Mouse (Mus musculus) CH12.LX (cell line): ENCODE results near the gene Zfp445. TPM values are rescaled to one million over a fixed set of nuclear protein-coding genes. Genes with fewer than 3 reads are reported as not detected.

ENCODE experiments used
- DNase-seq: peaks from one replicate; pipeline ENCODE4 v3.0.0-alpha.2; 2013; ENCODE audit errors: extremely low read depth
- H3K27ac ChIP-seq: 2 replicates; pipeline ENCODE4 v1.5.1; 2012; ENCODE audit warnings: low read depth, mild to moderate bottlenecking, control low read depth, moderate library complexity; ENCODE audit not compliant: insufficient read depth
- H3K27me3 ChIP-seq: replicated peaks from 2 replicates; pipeline ENCODE3; 2012; ENCODE audit warnings: inconsistent platforms
- H3K36me3 ChIP-seq, 2 experiments: replicated peaks in 1 of 2; 2 replicates each; pipeline versions ENCODE3 to v1.6.1; 2012; ENCODE audit warnings: inconsistent platforms in 1 of 2, low read length in 1 of 2, mild to moderate bottlenecking in 1 of 2, mixed read lengths in 1 of 2, moderate library complexity in 1 of 2; ENCODE audit not compliant: control insufficient read depth in 1 of 2, insufficient read depth in 1 of 2
- H3K4me1 ChIP-seq, 2 experiments: 2 replicates each; pipeline ENCODE4 v1.6.1; 2012; ENCODE audit warnings: inconsistent platforms in 1 of 2, moderate library complexity in 1 of 2; ENCODE audit not compliant: insufficient read depth in 2 of 2, control insufficient read depth in 1 of 2
- H3K4me2 ChIP-seq: 2 replicates; pipeline ENCODE4 v1.6.1; 2012; ENCODE audit warnings: low read depth, mild to moderate bottlenecking, control low read depth; ENCODE audit not compliant: poor library complexity, insufficient read depth, severe bottlenecking
- H3K4me3 ChIP-seq, 3 experiments: fragments of 150-350 bp in 1 of 3; sonication (generic) in 1 of 3; replicated peaks in 1 of 3; 2 replicates each; pipeline versions ENCODE3 to v1.5.1; 2011 to 2012; ENCODE audit warnings: low read depth in 2 of 3, low read length in 2 of 3, mild to moderate bottlenecking in 2 of 3, moderate library complexity in 2 of 3, control low read depth in 1 of 3, improper control_type of control experiment in 1 of 3, inconsistent platforms in 1 of 3, mixed read lengths in 1 of 3; ENCODE audit not compliant: poor library complexity in 1 of 3
- H3K79me2 ChIP-seq: replicated peaks from 2 replicates; pipeline ENCODE4 v1.6.1; 2012; ENCODE audit warnings: mild to moderate bottlenecking, moderate library complexity; ENCODE audit not compliant: control insufficient read depth, poor library complexity, insufficient read depth, severe bottlenecking; ENCODE audit errors: extremely low read depth
- H3K9ac ChIP-seq: 2 replicates; pipeline ENCODE4 v1.6.1; 2012; ENCODE audit warnings: low read depth, mild to moderate bottlenecking, control low read depth, moderate library complexity; ENCODE audit not compliant: insufficient read depth
- H3K9me3 ChIP-seq: replicated peaks from 2 replicates; pipeline ENCODE3; 2012; ENCODE audit warnings: low read length, inconsistent platforms, mixed read lengths
- BHLHE40 ChIP-seq: IDR thresholded peaks from 2 replicates; pipeline ENCODE4 v1.6.1; 2011; ENCODE audit warnings: mild to moderate bottlenecking, low read depth, low read length, improper control_type of control experiment
- CTCF ChIP-seq, 2 experiments: IDR thresholded peaks in 1 of 2; conservative IDR thresholded peaks in 1 of 2; 2 replicates each; pipeline ENCODE4 v1.5.1; 2011 to 2012; ENCODE audit warnings: low read depth in 2 of 2, low read length in 2 of 2, improper control_type of control experiment in 1 of 2, inconsistent platforms in 1 of 2, mild to moderate bottlenecking in 1 of 2, moderate library complexity in 1 of 2
- EP300 ChIP-seq: IDR thresholded peaks from 2 replicates; pipeline ENCODE4 v1.6.1; 2011; ENCODE audit warnings: low read length, improper control_type of control experiment
- ETS1 ChIP-seq: conservative IDR thresholded peaks from 2 replicates; pipeline ENCODE4 v1.6.1; 2012; ENCODE audit warnings: low read depth, mild to moderate bottlenecking, inconsistent platforms, low read length, improper control_type of control experiment, moderate library complexity
- HCFC1 ChIP-seq: IDR thresholded peaks from 2 replicates; pipeline ENCODE4 v1.6.1; 2012; ENCODE audit warnings: low read depth, mild to moderate bottlenecking, inconsistent platforms, low read length, improper control_type of control experiment
- KAT2A ChIP-seq: IDR thresholded peaks from 2 replicates; pipeline ENCODE4 v1.6.1; 2012; ENCODE audit warnings: low read length, improper control_type of control experiment, inconsistent platforms; ENCODE audit not compliant: insufficient replicate concordance
- MAFK ChIP-seq: IDR thresholded peaks from 2 replicates; pipeline ENCODE4 v1.6.1; 2011; ENCODE audit warnings: low read length, improper control_type of control experiment; ENCODE audit not compliant: insufficient replicate concordance
- MXI1 ChIP-seq: IDR thresholded peaks from 2 replicates; pipeline ENCODE4 v1.6.1; 2011; ENCODE audit warnings: mild to moderate bottlenecking, low read depth, low read length, improper control_type of control experiment
- NELFE ChIP-seq: IDR thresholded peaks from 2 replicates; pipeline ENCODE4 v1.6.1; 2011; ENCODE audit warnings: low read depth, low read length, improper control_type of control experiment
- PAX5 ChIP-seq: IDR thresholded peaks from 2 replicates; pipeline ENCODE4 v1.6.1; 2012; ENCODE audit warnings: low read length, inconsistent platforms, mixed read lengths
- POLR2AphosphoS2 ChIP-seq: IDR thresholded peaks from 2 replicates; pipeline ENCODE4 v1.6.1; 2011; ENCODE audit warnings: low read depth, low read length, improper control_type of control experiment
- RAD21 ChIP-seq: IDR thresholded peaks from 2 replicates; pipeline ENCODE4 v1.6.1; 2011; ENCODE audit warnings: low read depth, mild to moderate bottlenecking, low read length, improper control_type of control experiment, moderate library complexity
- SMC3 ChIP-seq: IDR thresholded peaks from 2 replicates; pipeline ENCODE4 v1.6.1; 2011; ENCODE audit warnings: low read depth, low read length, improper control_type of control experiment
- TBP ChIP-seq: conservative IDR thresholded peaks from 2 replicates; pipeline ENCODE4 v1.6.1; 2011; ENCODE audit warnings: low read depth, low read length, improper control_type of control experiment
- USF1 ChIP-seq: IDR thresholded peaks from 2 replicates; pipeline ENCODE4 v1.6.1; 2014; ENCODE audit warnings: low read depth, mild to moderate bottlenecking, inconsistent platforms, low read length, improper control_type of control experiment
- USF2 ChIP-seq: conservative IDR thresholded peaks from 2 replicates; pipeline ENCODE4 v1.6.1; 2011; ENCODE audit warnings: low read depth, low read length, improper control_type of control experiment
- ZC3H11A ChIP-seq: IDR thresholded peaks from 2 replicates; pipeline ENCODE4 v1.6.1; 2012; ENCODE audit warnings: low read depth, mild to moderate bottlenecking, inconsistent platforms, low read length, improper control_type of control experiment
- ZKSCAN1 ChIP-seq: IDR thresholded peaks from 2 replicates; pipeline ENCODE4 v1.6.1; 2012; ENCODE audit warnings: low read depth, inconsistent platforms, low read length, improper control_type of control experiment, borderline replicate concordance
- ZNF384 ChIP-seq: IDR thresholded peaks from 2 replicates; pipeline ENCODE4 v1.6.1; 2012; ENCODE audit warnings: low read depth, low read length, improper control_type of control experiment, inconsistent platforms
- dilution Hi-C: fragments of 300-500 bp; cut with MboI; formaldehyde crosslinking; loops from 2 replicates; pipeline ENCODE4 v1.14.3; 2020; ENCODE audit warnings: low sequenced_read_pairs; ENCODE audit not compliant: extremely low pct_unique_long_range_greater_than_20kb, extremely low pct_ligation_motif_present
- in situ Hi-C: fragments of 300-500 bp; cut with MboI; formaldehyde crosslinking; loops from 3 replicates; pipeline ENCODE4 v1.14.3; 2019; ENCODE audit warnings: low sequenced_read_pairs, low pct_ligation_motif_present, low pct_unique_long_range_greater_than_20kb, mixed read lengths
- polyA plus RNA-seq: library from polyadenylated mRNA; unstranded; fragments of >175 nt; gene quantifications from 2 replicates; pipeline ENCODE4 v1.2.1, GENCODE M21; 2012; ENCODE audit warnings: low read depth; ENCODE audit not compliant: insufficient read length
- total RNA-seq, 2 experiments: library from RNA; depleted of rRNA; stranded (reverse); fragments of 300-350 nt in 1 of 2; fragments of >200 nt in 1 of 2; gene quantifications; 2 replicates each; pipeline ENCODE4 v1.2.3; 2012 to 2014

Zfp445 gene
- total and polyA plus RNA-seq, 3 experiments: 43.7 to 55.5 (median 53.8) TPM

DNA sequence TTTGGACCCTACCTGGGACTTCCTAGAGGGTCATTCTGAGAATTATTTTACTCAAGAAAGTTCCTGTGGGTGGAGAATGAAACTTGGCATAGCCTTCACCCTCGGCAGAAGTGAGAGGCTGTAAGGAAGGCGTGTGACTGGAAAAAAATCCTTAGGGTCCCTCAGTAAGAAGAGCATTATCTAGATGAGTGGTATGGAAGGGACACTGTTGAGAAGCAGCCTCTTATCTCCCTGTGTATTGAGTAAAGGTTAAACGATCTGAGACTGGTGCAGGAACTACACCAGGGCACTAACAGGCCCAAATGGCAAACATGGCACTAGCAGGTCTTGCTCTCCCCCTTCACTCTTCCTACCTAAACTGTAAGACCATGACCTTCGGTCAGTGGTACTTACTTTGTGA, 386 bp upstream of the Zfp445 start:
- no peak for DNase-seq
- no peak for TF ChIP-seq ZKSCAN1
- TF ChIP-seq EP300: no peak
- TF ChIP-seq USF1: no peak
- in situ Hi-C loops (no loop called here), dilution Hi-C loops (no loop called here)
- Histone ChIP-seq H3K4me1 (peaks cover 0 to 18% of the 10 kb centered on the region in 2 experiments; a peak in 1 of 4 replicates), H3K27me3 (no peaks in the 10 kb centered on the region), H3K79me2 (peaks cover 37% of the 10 kb centered on the region), H3K36me3 (peaks cover 23 to 26% of the 10 kb centered on the region in 2 experiments), H3K4me3 (peak overlapping the region; percentile 76 to 88 (median 77)), H3K9me3 (peaks cover 28% of the 10 kb centered on the region), H3K4me2 (peak overlapping the region; percentile 29; the same call in 1 of the 2 replicates), H3K27ac (no peak overlapping the region), H3K9ac (peak overlapping the region; percentile 81; the same call in 1 of the 2 replicates)

DNA sequence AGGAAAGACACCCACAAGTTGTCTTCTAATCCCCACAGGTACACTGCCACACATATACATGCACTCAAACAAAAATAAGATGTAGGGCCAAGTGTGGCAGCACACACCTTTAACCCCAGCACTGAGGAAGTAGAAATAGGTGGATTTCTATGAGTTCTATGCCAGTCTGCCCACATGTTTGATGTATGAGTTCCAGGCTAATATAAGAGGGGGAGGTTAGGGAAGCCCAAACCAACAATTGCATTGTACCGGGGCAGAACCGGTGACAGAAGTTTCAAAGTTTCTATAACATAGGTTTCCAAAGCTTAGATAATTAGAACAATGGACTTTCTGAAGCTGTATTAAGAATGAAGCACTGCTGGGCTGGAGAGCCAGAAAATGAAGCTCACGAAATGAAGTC, 958 bp downstream of the Zfp445 start:
- peak overlapping the region; percentile 99 for H3K4me2 ChIP-seq
- H3K4me1 ChIP-seq: peaks cover 0 to 18% of the 10 kb centered on the region in 2 experiments; a peak in 1 of 4 replicates
- TF ChIP-seq PAX5 (no peak), POLR2AphosphoS2 (no peak), CTCF (conservative IDR thresholded peaks at IDR 0.05 in 1 of 2, IDR thresholded peaks at IDR 0.05 in 1 of 2; ENCODE audit: low read depth in 2 of 2, low read length in 2 of 2) (no peak), BHLHE40 (no peak), NELFE (no peak), SMC3 (no peak), MXI1 (no peak), ZC3H11A (no peak), ZNF384 (no peak), EP300 (no peak), TBP (no peak), ETS1 (no peak), KAT2A (no peak), RAD21 (no peak), USF2 (no peak), HCFC1 (no peak), MAFK (no peak)
- H3K27ac ChIP-seq: no peak overlapping the region
- H3K36me3 ChIP-seq: peaks cover 37 to 39% of the 10 kb centered on the region in 2 experiments
- peaks cover 41% of the 10 kb centered on the region for H3K79me2 ChIP-seq
- in situ Hi-C loops: no loop called here
- H3K4me3 ChIP-seq: peak overlapping the region; percentile 65 to 77 (median 76)
- DNase-seq: no peak
- H3K9me3 ChIP-seq: peaks cover 41% of the 10 kb centered on the region
- H3K27me3 ChIP-seq: no peaks in the 10 kb centered on the region
- H3K9ac ChIP-seq: peak overlapping the region; percentile 81
- dilution Hi-C loops: no loop called here
